36 mouse cellular contexts compared by ENCODE assay signal in genomic region chr3:95803851-95804250, GRCm38 (mm10).
"Had no signal": no experiment of that assay in that cellular context is flagged by ENCODE, and none has a peak within 500 bp of the region (broad histone marks: within the 10 kb centered on the region; RNA-seq: fewer than 3 reads in every experiment).

No protein-coding gene starts in this region.

- H3K4me3 ChIP-seq: heart, adult 2 months; heart, embryonic 10.5 days; heart, embryonic 12.5 days; heart, embryonic 13.5 days; heart, embryonic 15.5 days; hindbrain, embryonic 10.5 days; hindbrain, embryonic 12.5 days; hindbrain, embryonic 13.5 days; hindbrain, embryonic 15.5 days; intestine, embryonic 15.5 days; kidney, embryonic 15.5 days; layer of hippocampus, adult 2 months had no signal

- DNase-seq: heart, adult 2 months; heart, postnatal 10 days; heart, postnatal 14 days; heart, postnatal 36 days; heart, postnatal 4 days; kidney, adult 11 months; kidney, adult 18-20 months; kidney, adult 2 months; kidney, adult 8-10 months; kidney, adult 9 months; kidney, postnatal 10 days; kidney, postnatal 14 days; kidney, postnatal 25 days; kidney, postnatal 36 days; kidney, postnatal 4 days; layer of hippocampus, adult 9-11 months; layer of hippocampus, postnatal 36 days had no signal

- H3K4me1 ChIP-seq: heart, embryonic 10.5 days; heart, embryonic 12.5 days; hindbrain, embryonic 10.5 days; hindbrain, embryonic 12.5 days; hindbrain, embryonic 13.5 days; hindbrain, embryonic 15.5 days; intestine, embryonic 15.5 days; kidney, embryonic 15.5 days had no signal

- H3K9me3 ChIP-seq: heart, embryonic 10.5 days; heart, embryonic 12.5 days; heart, embryonic 13.5 days; heart, embryonic 15.5 days; hindbrain, embryonic 10.5 days; hindbrain, embryonic 12.5 days; hindbrain, embryonic 13.5 days; hindbrain, embryonic 15.5 days; intestine, embryonic 15.5 days; kidney, embryonic 15.5 days had no signal

- H3K27me3 ChIP-seq: heart, embryonic 12.5 days; heart, embryonic 13.5 days; heart, embryonic 15.5 days; hindbrain, embryonic 12.5 days; hindbrain, embryonic 13.5 days; hindbrain, embryonic 15.5 days; intestine, embryonic 15.5 days; kidney, embryonic 15.5 days had no signal

- H3K4me2 ChIP-seq: heart, embryonic 11.5 days; heart, embryonic 12.5 days; heart, embryonic 13.5 days; heart, embryonic 15.5 days; hindbrain, embryonic 12.5 days; hindbrain, embryonic 13.5 days; hindbrain, embryonic 14.5 days; hindbrain, embryonic 15.5 days; intestine, embryonic 15.5 days; kidney, embryonic 15.5 days had no signal

- H3K27ac ChIP-seq: heart, adult 2 months; heart, embryonic 10.5 days; heart, embryonic 13.5 days; heart, embryonic 15.5 days; hindbrain, embryonic 10.5 days; hindbrain, embryonic 12.5 days; hindbrain, embryonic 13.5 days; hindbrain, embryonic 14.5 days; hindbrain, embryonic 15.5 days; hindbrain, postnatal 0 days; intestine, embryonic 15.5 days; kidney, embryonic 15.5 days; kidney, postnatal 0 days; layer of hippocampus, adult 2 months had no signal

- ATAC-seq: hindbrain, embryonic 16.5 days; hindbrain, postnatal 0 days; inflammation-experienced regulatory T-cells, adult 6 months; intestine, embryonic 15.5 days; intestine, embryonic 16.5 days; intestine, postnatal 0 days had no signal

- H3K9ac ChIP-seq: heart, embryonic 12.5 days; heart, embryonic 13.5 days; heart, embryonic 15.5 days; hindbrain, embryonic 12.5 days; hindbrain, embryonic 13.5 days; hindbrain, embryonic 14.5 days; hindbrain, embryonic 15.5 days; intestine, embryonic 15.5 days; kidney, embryonic 15.5 days had no signal
